Mouse (Mus musculus) embryo, embryonic 10 days (tissue): ENCODE results near the gene Mterf1b.

Source experiments
- DNase-seq: peaks from one replicate; pipeline ENCODE4 v3.0.0-alpha.2; 2015; ENCODE audit warnings: low spot score

Mterf1b gene

GRCm38 (mm10) chr5:4245004-4245403 is 52.8 kb downstream of the Mterf1b start:
- no peak for DNase-seq

DNA sequence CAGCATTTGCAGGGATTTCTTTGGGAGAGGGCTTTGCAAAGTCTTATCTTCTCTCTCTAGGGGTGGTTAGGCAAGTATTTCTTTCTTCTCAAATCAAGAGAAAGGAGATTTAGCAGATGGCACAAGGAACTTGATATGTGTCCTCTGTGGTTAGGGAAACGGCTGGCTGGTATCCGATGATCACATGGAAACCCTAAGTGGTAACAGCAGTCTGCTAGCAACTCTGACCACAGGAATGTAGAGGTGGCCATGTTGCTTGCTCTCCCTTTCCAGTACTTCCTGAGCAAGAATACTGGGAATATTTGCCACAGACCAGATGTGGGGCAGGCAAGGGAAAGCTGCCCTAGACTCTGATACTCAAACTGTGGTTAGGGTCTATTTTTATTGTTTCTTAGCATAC is 53.9 kb downstream of the Mterf1b start:
- DNase-seq = no peak
